Mouse (Mus musculus): ENCODE results near the gene Pip5k1c.
A peak's percentile ranks its signal among the peaks of the same experiment; 100 is the strongest.

The Pip5k1c gene

GRCm38 (mm10) chr10:81284189-81284588 is 8.6 kb upstream of the Pip5k1c start:
- no peak for DNase-seq (ENCODE audit: low read depth, low spot score)

DNA sequence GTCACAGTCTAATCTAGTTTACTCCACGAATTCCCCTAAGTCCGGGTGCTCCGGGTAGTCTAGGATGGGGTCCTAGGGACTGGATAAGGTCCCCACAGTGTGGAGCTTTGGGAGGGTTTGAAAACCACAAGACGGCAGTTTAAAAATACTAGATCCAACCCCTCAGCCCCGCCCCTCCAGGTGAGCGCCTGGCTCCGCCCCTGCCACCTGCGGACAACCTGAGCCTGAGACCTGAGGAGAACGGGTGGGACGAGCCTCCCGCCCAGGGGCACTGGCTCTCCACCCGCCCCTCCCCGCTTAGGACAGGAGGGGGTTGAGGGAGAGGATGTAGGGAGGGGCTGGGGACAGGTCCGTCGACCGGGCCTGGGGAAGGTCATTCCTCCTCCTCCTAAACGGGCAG is 8.0 kb upstream of the Pip5k1c start:
- DNase-seq (ENCODE audit: low read depth, low spot score) = no peak

GRCm38 (mm10) chr10:81285694-81286450 is 6.9 kb upstream of the Pip5k1c start:
- DNase-seq (ENCODE audit: low read depth, low spot score) = peak; percentile 86

- DNase-seq (ENCODE audit: low read depth, low spot score) = peak; percentile 56
Observed at GRCm38 (mm10) chr10:81286586-81286985, 6.2 kb upstream of the Pip5k1c start.

DNA sequence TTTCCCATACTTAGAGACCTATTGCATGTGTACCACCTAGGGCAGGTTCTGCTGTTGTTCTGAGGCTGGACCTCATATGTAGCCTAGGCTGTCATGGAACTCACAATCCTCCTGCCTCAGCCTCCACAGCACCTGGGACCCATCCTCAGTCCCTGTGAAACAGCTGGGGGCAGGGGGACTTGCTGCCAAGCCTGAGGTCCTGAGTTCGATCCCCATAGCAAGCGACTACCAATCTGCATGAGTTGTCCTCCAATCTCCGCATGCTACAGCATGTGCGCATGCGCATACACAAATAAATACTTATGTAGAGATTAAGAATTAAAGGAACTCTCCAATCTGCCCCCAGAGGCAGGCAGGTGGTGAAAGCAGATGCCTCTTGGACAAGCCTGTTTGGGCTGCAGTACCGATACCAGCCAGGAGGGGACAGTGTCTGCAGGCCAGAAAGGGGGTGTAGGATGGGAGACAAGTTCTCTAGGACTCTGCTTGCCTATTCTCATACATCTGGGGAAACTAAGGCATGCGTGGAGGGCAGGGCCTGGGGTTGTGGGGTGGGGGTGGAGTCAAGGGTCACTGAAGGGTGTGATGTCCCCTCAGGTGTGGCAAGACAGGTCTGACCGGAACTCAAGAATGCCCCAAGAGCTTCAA is 5.1 kb upstream of the Pip5k1c start:
- DNase-seq (ENCODE audit: low read depth, low spot score) = peak; percentile 86

- peak; percentile 77 for DNase-seq (ENCODE audit: low read depth, low spot score)
Observed at GRCm38 (mm10) chr10:81288601-81289000, 4.2 kb upstream of the Pip5k1c start.

DNA sequence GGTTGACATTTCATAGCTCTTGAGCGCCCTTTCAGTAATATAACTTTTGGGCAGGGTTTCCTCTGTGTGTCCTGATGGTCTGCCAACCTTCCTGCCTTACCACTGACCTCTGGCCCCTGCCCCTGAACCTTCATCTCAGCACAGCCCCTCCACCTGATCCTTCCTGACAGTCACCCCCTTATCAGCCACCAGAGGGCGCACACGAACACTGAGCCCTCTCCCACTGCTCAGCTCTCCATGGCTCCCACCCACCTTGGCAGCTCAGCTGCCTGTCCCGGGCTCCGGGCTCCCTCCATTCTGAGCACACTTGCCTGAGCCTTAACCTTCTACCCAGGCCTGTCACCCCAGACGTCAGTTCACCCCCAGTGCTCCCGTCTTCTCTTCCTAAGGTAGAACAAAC is 3.5 kb upstream of the Pip5k1c start:
- peak; percentile 86 for DNase-seq (ENCODE audit: low read depth, low spot score)

DNA sequence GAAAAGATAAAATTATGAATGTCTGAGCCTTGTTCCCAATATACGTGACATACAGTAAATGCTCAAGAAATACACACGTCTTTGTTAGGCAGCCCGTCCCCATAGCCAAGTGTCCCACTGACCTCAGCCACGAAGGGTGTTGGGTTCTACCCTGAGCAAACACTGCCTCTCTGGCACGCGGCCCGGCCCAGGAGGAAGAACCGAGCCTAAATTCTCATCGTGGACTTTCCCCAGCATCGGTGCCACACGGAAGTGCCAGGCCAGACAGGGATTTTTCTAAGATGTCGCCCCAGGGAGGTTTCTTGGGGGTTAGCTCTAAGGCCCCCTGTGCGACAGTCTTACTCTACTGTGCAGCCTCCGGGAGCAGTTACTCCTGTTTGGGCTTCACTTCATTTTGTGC is 3.0 kb upstream of the Pip5k1c start:
- no peak for DNase-seq (ENCODE audit: low read depth, low spot score)

- peak; percentile 61 for DNase-seq (ENCODE audit: low read depth, low spot score)
Observed at GRCm38 (mm10) chr10:81290698-81291460, 1.9 kb upstream of the Pip5k1c start.

DNA sequence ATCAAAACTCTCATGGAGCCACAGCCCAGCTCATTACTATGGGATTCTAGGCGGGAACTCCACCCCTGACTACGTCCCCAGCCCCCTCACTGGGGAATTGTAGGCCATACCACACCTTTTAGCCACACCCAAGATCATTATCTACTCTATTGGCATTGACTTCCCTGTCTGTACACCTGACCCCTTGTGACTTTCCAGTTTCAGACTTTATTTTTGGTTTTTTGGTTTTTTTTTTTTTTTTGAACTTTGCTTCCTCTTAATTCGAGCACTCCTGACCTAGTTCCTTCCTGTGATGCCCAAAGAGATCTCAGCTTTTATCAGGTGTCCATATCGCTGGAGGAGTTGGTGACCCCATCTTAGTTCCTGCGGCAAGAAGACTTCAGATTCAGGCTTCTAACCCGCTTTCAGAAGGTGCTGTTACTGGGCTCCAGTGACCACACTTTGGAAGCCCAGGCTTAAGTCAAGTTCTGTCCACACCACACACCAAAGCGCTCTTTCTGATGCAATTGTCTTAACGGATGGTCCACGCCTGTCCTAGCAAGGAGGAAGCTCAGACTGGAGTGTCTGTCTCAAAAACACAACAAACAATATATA is 1.2 kb upstream of the Pip5k1c start, which contains the start of gene Tjp3:
Tjp3 (minus strand) TSS at position 71 of the 594 bp plus-strand sequence.
- DNase-seq (ENCODE audit: low read depth, low spot score) = peak; percentile 50

GRCm38 (mm10) chr10:81293334-81294030 is 719 bp downstream of the Pip5k1c start:
- DNase-seq (ENCODE audit: low read depth, low spot score) = no peak

DNA sequence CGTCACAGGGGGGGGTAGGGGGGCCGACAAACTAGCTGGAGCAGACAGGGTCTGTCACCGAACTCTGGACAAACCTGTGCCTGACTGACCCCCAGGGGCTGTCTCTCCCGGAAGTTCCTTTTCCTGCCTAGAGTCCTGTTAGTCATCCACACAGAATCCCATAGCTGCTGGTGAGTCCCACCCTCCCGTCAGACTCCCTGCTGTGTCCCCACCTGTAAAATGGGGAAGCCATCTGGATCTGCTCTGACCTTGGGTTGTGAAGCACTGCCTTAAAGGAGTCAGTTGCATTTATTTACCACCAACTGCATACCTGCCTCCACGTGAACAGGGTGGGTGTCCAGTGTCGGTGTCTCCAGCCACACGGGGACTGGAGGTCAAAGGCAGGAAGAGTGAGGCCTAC is 1.7 kb downstream of the Pip5k1c start:
- peak; percentile 53 for DNase-seq (ENCODE audit: low read depth, low spot score)

DNA sequence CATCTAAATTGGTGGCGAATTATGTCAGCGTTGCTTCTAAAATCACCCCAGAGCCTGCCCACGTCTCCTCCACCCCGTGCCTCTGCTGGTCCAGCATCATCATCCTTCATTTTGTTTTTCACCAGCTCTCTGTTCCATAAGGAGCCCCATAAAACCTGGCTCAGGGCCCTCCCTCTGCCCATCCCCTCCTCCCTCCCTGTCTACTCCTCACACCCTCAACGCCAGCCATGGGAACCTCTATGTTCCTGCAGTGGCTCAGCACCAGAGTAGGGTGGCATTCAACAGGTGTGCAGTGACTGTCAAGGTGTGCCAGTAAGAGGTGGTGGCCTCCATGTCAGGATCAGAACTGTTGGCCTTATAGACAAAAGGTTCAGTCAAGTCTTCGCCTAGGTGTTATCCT is 2.4 kb downstream of the Pip5k1c start:
- DNase-seq (ENCODE audit: low read depth, low spot score) = no peak

DNA sequence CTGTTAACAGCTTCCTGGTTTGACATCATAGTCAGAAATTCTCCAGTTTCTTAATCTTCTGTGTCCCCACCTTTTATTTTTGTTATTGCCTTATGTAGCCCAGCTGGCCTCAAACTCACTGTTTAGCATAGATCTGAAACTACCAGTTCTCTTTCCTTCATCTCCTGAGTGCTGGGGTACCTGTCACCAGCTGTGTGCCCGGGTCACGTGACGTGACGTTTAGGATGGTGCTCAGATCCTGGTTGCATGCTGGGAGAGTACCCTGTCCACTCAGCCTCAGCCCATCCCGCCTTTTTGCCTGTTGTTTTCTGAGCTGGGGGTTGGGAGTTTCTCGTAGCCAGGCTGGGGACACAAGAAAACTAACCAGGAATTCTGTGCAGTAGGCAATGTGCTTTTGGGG is 4.5 kb downstream of the Pip5k1c start:
- DNase-seq (ENCODE audit: low read depth, low spot score) = no peak

DNA sequence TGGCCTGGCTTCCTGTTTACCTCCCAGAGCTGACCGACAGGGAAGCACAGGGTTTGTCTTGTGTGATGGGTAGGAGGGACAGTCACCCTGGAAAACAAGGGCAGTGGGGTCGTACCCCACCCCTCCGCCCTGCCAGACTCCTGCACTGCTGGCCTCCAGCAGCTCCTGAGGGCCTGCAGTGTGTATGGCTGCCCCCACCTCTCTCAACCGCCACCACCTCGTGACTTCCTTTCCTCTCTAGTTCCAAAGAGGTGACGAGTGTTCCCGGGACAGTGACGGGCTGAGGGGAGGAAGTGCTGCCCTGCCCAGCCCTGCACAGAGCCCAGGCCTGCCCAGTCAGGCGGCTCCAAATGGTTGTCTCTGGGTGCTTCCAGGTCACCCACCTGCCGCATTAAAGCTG is 5.1 kb downstream of the Pip5k1c start:
- DNase-seq (ENCODE audit: low read depth, low spot score) = no peak

DNA sequence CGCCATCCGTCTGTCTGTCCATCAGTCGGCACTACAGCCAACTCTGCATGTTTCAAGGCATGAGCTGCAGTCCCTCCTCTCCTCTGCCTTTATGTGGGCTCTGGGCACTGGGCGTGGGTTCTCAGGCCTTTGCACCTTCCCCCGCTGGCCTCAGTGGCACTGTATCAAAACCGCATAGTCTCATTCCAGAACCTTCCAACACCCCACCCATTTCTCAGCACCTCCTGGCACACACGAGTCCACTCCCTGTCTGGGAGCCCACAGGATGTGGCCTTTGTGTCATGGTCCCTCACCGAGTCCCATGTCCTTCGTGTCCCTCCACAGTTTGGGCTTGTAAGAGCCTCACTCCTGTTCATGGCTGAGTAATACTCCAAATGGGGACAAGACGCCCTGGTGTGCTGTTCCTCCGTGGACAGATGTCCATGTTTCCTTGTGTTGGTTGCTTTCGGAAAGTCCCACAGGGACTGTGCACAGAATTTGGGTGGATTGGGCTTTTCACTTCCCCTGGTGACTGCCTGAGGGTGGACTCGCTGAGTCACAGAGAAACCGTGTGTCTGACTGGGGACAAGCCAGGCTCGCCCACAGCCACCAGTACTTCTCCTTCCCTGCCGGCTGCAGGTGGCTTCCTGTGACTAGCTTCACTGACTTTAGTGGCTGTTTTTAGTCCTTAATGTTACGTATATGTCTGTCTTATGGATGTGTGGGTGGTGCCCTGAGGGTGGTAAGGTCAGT is 5.8 kb downstream of the Pip5k1c start:
- no peak for DNase-seq (ENCODE audit: low read depth, low spot score)

DNA sequence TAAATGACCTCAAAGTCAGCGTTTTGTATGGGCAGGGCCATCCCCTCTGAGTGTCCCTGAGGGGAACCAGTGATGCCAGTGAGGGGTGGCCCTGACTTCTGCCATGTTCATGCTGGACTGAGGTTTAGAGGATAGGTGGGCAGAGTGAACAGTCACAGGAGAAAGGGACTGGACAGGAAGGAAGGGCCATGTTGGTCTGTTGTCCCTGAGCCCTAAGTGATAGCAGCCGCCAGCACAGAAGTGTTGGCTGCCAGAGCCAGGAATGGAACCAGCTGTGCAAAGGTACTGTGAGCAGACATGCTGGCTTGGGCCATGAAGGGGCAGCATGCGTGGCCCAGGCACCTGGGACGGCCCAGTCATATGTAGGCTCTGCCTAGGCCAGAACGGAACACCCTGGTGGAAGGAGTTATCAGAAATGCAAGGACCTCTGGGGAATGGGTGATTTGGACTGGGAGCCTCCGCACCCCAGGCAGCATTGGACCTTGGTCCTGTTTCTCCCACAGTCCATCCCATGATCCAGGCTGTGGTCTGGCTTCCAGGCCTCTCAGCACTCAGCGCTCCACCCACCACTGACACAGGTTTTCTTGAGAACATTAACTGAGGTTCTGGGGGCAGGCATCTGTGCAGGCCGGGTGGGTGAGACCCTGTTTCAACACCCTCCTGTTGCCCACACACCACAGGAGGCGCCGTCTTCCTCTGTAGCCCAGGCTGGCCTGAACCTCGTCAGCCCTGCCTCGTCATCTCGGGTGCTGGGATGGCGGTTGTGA is 7.0 kb downstream of the Pip5k1c start:
- no peak for DNase-seq (ENCODE audit: low read depth, low spot score)

DNA sequence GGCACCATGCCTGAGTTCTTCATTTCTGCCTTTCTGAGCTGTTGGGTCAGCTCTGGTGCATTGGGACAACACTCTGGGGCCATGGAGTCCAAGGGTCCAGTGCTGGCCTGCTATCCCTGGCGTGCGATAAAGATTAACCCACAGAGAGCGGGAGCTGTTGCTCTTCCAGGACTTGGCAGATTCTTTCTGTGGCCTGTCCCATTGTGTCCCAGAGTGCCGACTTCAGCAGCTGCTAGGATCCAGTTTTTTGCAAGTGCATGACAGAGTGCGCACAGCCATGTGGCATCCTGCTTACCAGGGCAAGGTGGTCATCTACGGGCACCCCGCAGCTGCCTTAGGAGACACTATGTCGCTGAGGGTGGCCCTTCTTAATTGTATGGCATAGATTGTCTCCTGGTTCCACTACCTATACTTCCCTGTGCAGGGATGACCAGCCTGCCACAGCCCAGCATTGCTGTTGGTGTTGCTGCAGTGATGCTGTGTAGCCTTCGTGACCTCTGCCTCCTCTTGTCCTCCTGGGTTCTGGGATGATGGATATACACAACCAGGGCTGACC is 7.7 kb downstream of the Pip5k1c start:
- DNase-seq (ENCODE audit: low read depth, low spot score) = no peak

- no peak for DNase-seq (ENCODE audit: low read depth, low spot score)
Observed at GRCm38 (mm10) chr10:81301321-81301720, 8.6 kb downstream of the Pip5k1c start.

DNA sequence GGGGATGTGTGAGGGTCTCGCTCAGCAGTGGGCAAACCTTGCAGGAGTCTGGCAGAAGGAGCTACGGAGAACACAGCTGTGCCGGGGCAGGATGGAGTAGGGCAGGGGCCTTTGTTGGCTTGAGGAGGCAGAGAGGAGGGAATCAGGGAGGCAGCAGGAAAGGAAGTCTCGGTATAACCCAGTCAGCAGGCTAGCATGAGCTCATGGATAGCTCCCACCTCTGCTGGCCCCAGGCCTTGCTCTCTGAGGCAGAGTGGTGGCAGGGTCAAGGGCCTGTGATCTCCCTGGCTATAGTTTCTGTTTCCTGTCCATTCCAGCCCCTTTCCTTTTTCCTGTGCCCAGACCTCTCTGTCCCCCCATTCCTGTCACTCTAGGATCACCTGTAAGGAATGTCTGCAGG is 9.5 kb downstream of the Pip5k1c start:
- DNase-seq (ENCODE audit: low read depth, low spot score) = no peak
